Mouse (Mus musculus): ENCODE data around the gene Cacnb3.

Gene Cacnb3

GRCm38 (mm10) chr15:98635291-98635841 lies 4.7 kb downstream of the Cacnb3 start:
- DNase-seq (ENCODE audit: low spot score) = no peak

- no peak for DNase-seq (ENCODE audit: low spot score)
These were observed 5.9 kb downstream of the Cacnb3 start for GRCm38 (mm10) chr15:98636517-98636916.

GRCm38 (mm10) chr15:98637155-98637554 lies 6.5 kb downstream of the Cacnb3 start:
- no peak for DNase-seq (ENCODE audit: low spot score)

GRCm38 (mm10) chr15:98640157-98640556 lies 9.5 kb downstream of the Cacnb3 start:
- no peak for DNase-seq (ENCODE audit: low spot score)

- DNase-seq (ENCODE audit: low spot score) = no peak
These were observed 13.8 kb downstream of the Cacnb3 start for GRCm38 (mm10) chr15:98644406-98644805.

- no peak for DNase-seq (ENCODE audit: low spot score)
These were observed 14.7 kb downstream of the Cacnb3 start for GRCm38 (mm10) chr15:98645057-98646026.

GRCm38 (mm10) chr15:98646737-98647136 lies 16.1 kb downstream of the Cacnb3 start:
- no peak for DNase-seq (ENCODE audit: low spot score)

- no peak for DNase-seq (ENCODE audit: low spot score)
These were observed 16.7 kb downstream of the Cacnb3 start for GRCm38 (mm10) chr15:98647308-98647707.

GRCm38 (mm10) chr15:98648071-98648470 lies 17.4 kb downstream of the Cacnb3 start:
- DNase-seq (ENCODE audit: low spot score) = no peak

- DNase-seq (ENCODE audit: low spot score) = no peak
These were observed 20.8 kb downstream of the Cacnb3 start for GRCm38 (mm10) chr15:98651431-98651830.

GRCm38 (mm10) chr15:98652174-98652573 lies 21.5 kb downstream of the Cacnb3 start:
- no peak for DNase-seq (ENCODE audit: low spot score)

GRCm38 (mm10) chr15:98656982-98657751 lies 26.5 kb downstream of the Cacnb3 start:
- DNase-seq (ENCODE audit: low spot score) = no peak

GRCm38 (mm10) chr15:98662198-98662566 lies 31.5 kb downstream of the Cacnb3 start:
- DNase-seq (ENCODE audit: low spot score) = no peak

- DNase-seq (ENCODE audit: low spot score) = peak; percentile 97
These were observed 32.2 kb downstream of the Cacnb3 start, which contains the start of gene Ddx23 for GRCm38 (mm10) chr15:98662567-98663545. Ddx23 (minus strand) TSS chr15:98662894.

GRCm38 (mm10) chr15:98664042-98664907 lies 33.6 kb downstream of the Cacnb3 start:
- no peak for DNase-seq (ENCODE audit: low spot score)

- DNase-seq (ENCODE audit: low spot score) = no peak
These were observed 42.0 kb downstream of the Cacnb3 start for GRCm38 (mm10) chr15:98672592-98672991.

- DNase-seq (ENCODE audit: low spot score) = no peak
These were observed 43.1 kb downstream of the Cacnb3 start for GRCm38 (mm10) chr15:98673732-98674131.

- DNase-seq (ENCODE audit: low spot score) = no peak
These were observed 43.8 kb downstream of the Cacnb3 start for GRCm38 (mm10) chr15:98674284-98674993.

- DNase-seq (ENCODE audit: low spot score) = no peak
These were observed 44.4 kb downstream of the Cacnb3 start for GRCm38 (mm10) chr15:98674994-98675545.

Measured in testis, postnatal 10 days (tissue).